Mouse (Mus musculus): ENCODE results near the gene Cmss1.

- no peak for TF ChIP-seq POLR2A (IDR thresholded peaks at IDR 0.05; ENCODE audit: insufficient read depth, low read depth, low read length)
- TF ChIP-seq CTCF (IDR thresholded peaks at IDR 0.05; ENCODE audit: insufficient read depth, low read depth, low read length), result no peak
Measured at GRCm38 (mm10) chr16:57577519-57577918, 29.1 kb downstream of the Cmss1 start.

Measured in olfactory bulb, adult 2 months (tissue).